Mouse (Mus musculus) cerebellum, postnatal 4 days (tissue): ENCODE results near the gene Pex12.
"Not testable (repeated sequence)": the region's sequence is repeated elsewhere in the genome, so short reads cannot be mapped to it uniquely, and the experiment has no call there.

Source experiments
- DNase-seq, 2 experiments: peaks; one replicate each; pipeline ENCODE4 v3.0.0; 2022; ENCODE audit warnings: low spot score in 2 of 2, mixed read lengths in 1 of 2

Pex12 gene

GRCm38 (mm10) chr11:83302526-83303251, at the start of gene Pex12:
Gene Pex12, minus strand, starts transcription at chr11:83302586.
- peak; percentile 96 to 97 for DNase-seq

- DNase-seq = no peak
Measured at GRCm38 (mm10) chr11:83341716-83342245, 39.4 kb upstream of the Pex12 start.

- no peak for DNase-seq
Measured at GRCm38 (mm10) chr11:83339705-83340104, 37.3 kb upstream of the Pex12 start.

GRCm38 (mm10) chr11:83335826-83336225, 33.4 kb upstream of the Pex12 start:
- no peak for DNase-seq

GRCm38 (mm10) chr11:83327427-83327826, 25.0 kb upstream of the Pex12 start:
- DNase-seq = peak; percentile 39 to 59

- not testable (repeated sequence) for DNase-seq
Measured at GRCm38 (mm10) chr11:83326692-83327091, 24.3 kb upstream of the Pex12 start.

GRCm38 (mm10) chr11:83319048-83319447, 16.7 kb upstream of the Pex12 start:
- DNase-seq = no peak

- no peak for DNase-seq
Measured at GRCm38 (mm10) chr11:83312471-83312870, 10.1 kb upstream of the Pex12 start.

- no peak for DNase-seq
Measured at GRCm38 (mm10) chr11:83306700-83307253, 4.4 kb upstream of the Pex12 start.

GRCm38 (mm10) chr11:83304485-83304884, 2.1 kb upstream of the Pex12 start:
- DNase-seq = no peak

- DNase-seq = no peak
Measured at GRCm38 (mm10) chr11:83303751-83304150, 1.4 kb upstream of the Pex12 start.

- no peak for DNase-seq
Measured at GRCm38 (mm10) chr11:83302124-83302523, 262 bp downstream of the Pex12 start.

- no peak for DNase-seq
Measured at GRCm38 (mm10) chr11:83301431-83301831, 955 bp downstream of the Pex12 start.

- DNase-seq = no peak
Measured at GRCm38 (mm10) chr11:83299724-83300123, 2.7 kb downstream of the Pex12 start.

- DNase-seq = peak; percentile 79 to 85
Measured at GRCm38 (mm10) chr11:83298225-83299195, 3.9 kb downstream of the Pex12 start, which contains the start of gene Ap2b1. Gene Ap2b1, plus strand, starts transcription at chr11:83299024.

- no peak for DNase-seq
Measured at GRCm38 (mm10) chr11:83297816-83298215, 4.6 kb downstream of the Pex12 start.

- DNase-seq = no peak
Measured at GRCm38 (mm10) chr11:83294133-83294532, 8.3 kb downstream of the Pex12 start.

- no peak for DNase-seq
Measured at GRCm38 (mm10) chr11:83293182-83293581, 9.2 kb downstream of the Pex12 start.

- no peak for DNase-seq
Measured at GRCm38 (mm10) chr11:83292251-83292587, 10.2 kb downstream of the Pex12 start.

- DNase-seq = peak; percentile 83 to 91
Measured at GRCm38 (mm10) chr11:83291375-83292250, 10.8 kb downstream of the Pex12 start.

- DNase-seq = no peak
Measured at GRCm38 (mm10) chr11:83289633-83290032, 12.8 kb downstream of the Pex12 start.
